Mouse (Mus musculus): Measurements from ENCODE around the gene Rgl1. TPM values are rescaled to one million over a fixed set of nuclear protein-coding genes. Genes with fewer than 3 reads are reported as not detected.

The Rgl1 gene
- total RNA-seq, 1 experiment from 2014 or later, result 12.6 TPM

- no peak for ATAC-seq (ENCODE audit: extremely low read depth, insufficient number of reproducible peaks, low FRiP score, poor library complexity, severe bottlenecking)
These were observed 40.1 kb downstream of the Rgl1 start for GRCm38 (mm10) chr1:152726095-152726494.

GRCm38 (mm10) chr1:152724286-152724685, 41.9 kb downstream of the Rgl1 start:
- ATAC-seq (ENCODE audit: extremely low read depth, insufficient number of reproducible peaks, low FRiP score, poor library complexity, severe bottlenecking), result peak; percentile 61; the same call in 1 of the 2 replicates

GRCm38 (mm10) chr1:152721535-152722198, 44.5 kb downstream of the Rgl1 start:
- no peak for ATAC-seq (ENCODE audit: extremely low read depth, insufficient number of reproducible peaks, low FRiP score, poor library complexity, severe bottlenecking)

- no peak for ATAC-seq (ENCODE audit: extremely low read depth, insufficient number of reproducible peaks, low FRiP score, poor library complexity, severe bottlenecking)
These were observed 45.2 kb downstream of the Rgl1 start for GRCm38 (mm10) chr1:152720969-152721368.

GRCm38 (mm10) chr1:152718200-152718599, 48.0 kb downstream of the Rgl1 start:
- no peak for ATAC-seq (ENCODE audit: extremely low read depth, insufficient number of reproducible peaks, low FRiP score, poor library complexity, severe bottlenecking)

GRCm38 (mm10) chr1:152717329-152717728, 48.8 kb downstream of the Rgl1 start:
- ATAC-seq (ENCODE audit: extremely low read depth, insufficient number of reproducible peaks, low FRiP score, poor library complexity, severe bottlenecking), result no peak

GRCm38 (mm10) chr1:152714405-152714804, 51.7 kb downstream of the Rgl1 start:
- no peak for ATAC-seq (ENCODE audit: extremely low read depth, insufficient number of reproducible peaks, low FRiP score, poor library complexity, severe bottlenecking)

- no peak for ATAC-seq (ENCODE audit: extremely low read depth, insufficient number of reproducible peaks, low FRiP score, poor library complexity, severe bottlenecking)
These were observed 52.2 kb downstream of the Rgl1 start for GRCm38 (mm10) chr1:152713924-152714323.

- no peak for ATAC-seq (ENCODE audit: extremely low read depth, insufficient number of reproducible peaks, low FRiP score, poor library complexity, severe bottlenecking)
These were observed 55.1 kb downstream of the Rgl1 start for GRCm38 (mm10) chr1:152711037-152711436.

GRCm38 (mm10) chr1:152707560-152707959, 58.6 kb downstream of the Rgl1 start:
- no peak for ATAC-seq (ENCODE audit: extremely low read depth, insufficient number of reproducible peaks, low FRiP score, poor library complexity, severe bottlenecking)

GRCm38 (mm10) chr1:152703941-152704340, 62.2 kb downstream of the Rgl1 start:
- ATAC-seq (ENCODE audit: extremely low read depth, insufficient number of reproducible peaks, low FRiP score, poor library complexity, severe bottlenecking), result no peak

GRCm38 (mm10) chr1:152702920-152703319, 63.2 kb downstream of the Rgl1 start:
- no peak for ATAC-seq (ENCODE audit: extremely low read depth, insufficient number of reproducible peaks, low FRiP score, poor library complexity, severe bottlenecking)

GRCm38 (mm10) chr1:152701066-152701465, 65.1 kb downstream of the Rgl1 start:
- no peak for ATAC-seq (ENCODE audit: extremely low read depth, insufficient number of reproducible peaks, low FRiP score, poor library complexity, severe bottlenecking)

GRCm38 (mm10) chr1:152697341-152697740, 68.8 kb downstream of the Rgl1 start:
- no peak for ATAC-seq (ENCODE audit: extremely low read depth, insufficient number of reproducible peaks, low FRiP score, poor library complexity, severe bottlenecking)

- ATAC-seq (ENCODE audit: extremely low read depth, insufficient number of reproducible peaks, low FRiP score, poor library complexity, severe bottlenecking), result no peak
These were observed 70.7 kb downstream of the Rgl1 start for GRCm38 (mm10) chr1:152695491-152695890.

GRCm38 (mm10) chr1:152689968-152690367, 76.2 kb downstream of the Rgl1 start:
- no peak for ATAC-seq (ENCODE audit: extremely low read depth, insufficient number of reproducible peaks, low FRiP score, poor library complexity, severe bottlenecking)

- ATAC-seq (ENCODE audit: extremely low read depth, insufficient number of reproducible peaks, low FRiP score, poor library complexity, severe bottlenecking), result no peak
These were observed 78.4 kb downstream of the Rgl1 start for GRCm38 (mm10) chr1:152687733-152688181.

- no peak for ATAC-seq (ENCODE audit: extremely low read depth, insufficient number of reproducible peaks, low FRiP score, poor library complexity, severe bottlenecking)
These were observed 78.9 kb downstream of the Rgl1 start for GRCm38 (mm10) chr1:152687099-152687730.

GRCm38 (mm10) chr1:152685531-152685930, 80.6 kb downstream of the Rgl1 start:
- no peak for ATAC-seq (ENCODE audit: extremely low read depth, insufficient number of reproducible peaks, low FRiP score, poor library complexity, severe bottlenecking)

- no peak for ATAC-seq (ENCODE audit: extremely low read depth, insufficient number of reproducible peaks, low FRiP score, poor library complexity, severe bottlenecking)
These were observed 83.6 kb downstream of the Rgl1 start for GRCm38 (mm10) chr1:152682368-152683194.

All from neutrophil, adult 5-6 weeks (primary cell).